Mouse (Mus musculus): ENCODE measurements around the gene Afg1l. TPM values are rescaled to one million over a fixed set of nuclear protein-coding genes. Genes with fewer than 3 reads are reported as not detected.

Gene Afg1l
- polyA plus RNA-seq, 1 experiment, result 5.0 TPM

DNA sequence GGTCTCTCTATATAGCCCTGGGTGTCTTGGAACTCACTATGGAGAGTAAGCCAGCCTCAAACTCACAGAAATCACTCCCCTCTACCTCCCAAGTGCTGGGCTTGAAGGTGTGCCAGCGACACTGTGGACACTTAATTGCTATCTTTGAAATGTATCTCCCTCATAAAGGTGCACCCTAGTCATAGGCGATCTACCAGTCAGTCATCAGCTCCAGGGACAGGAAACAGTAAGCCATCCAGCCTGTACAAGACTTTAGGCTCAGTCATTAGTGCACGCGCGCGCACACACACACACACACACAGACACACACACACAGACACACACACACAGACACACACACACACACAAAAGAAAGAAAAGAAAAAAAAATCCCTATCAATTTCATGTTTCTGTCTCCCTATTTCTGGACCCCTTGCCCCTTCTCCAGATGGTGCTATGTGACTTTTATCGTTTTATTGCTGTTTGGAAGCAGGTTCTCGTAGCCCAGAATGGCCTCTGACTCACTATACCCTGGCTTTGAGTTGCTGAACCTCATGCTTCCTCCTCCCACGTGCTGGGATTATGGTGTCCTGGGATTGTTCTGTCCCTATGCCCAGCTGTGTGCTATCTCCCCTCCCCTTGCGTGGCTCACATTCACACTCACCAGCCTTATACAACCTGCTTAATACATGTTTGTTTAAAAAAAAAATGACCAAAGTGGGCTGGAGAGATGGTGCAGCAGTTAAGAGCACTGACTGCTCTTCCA is 13.8 kb upstream of the Afg1l start:
- no peak for TF ChIP-seq CTCF (IDR thresholded peaks at IDR 0.05; ENCODE audit: control insufficient read depth, insufficient read depth, low read length)
- TF ChIP-seq POLR2A (IDR thresholded peaks at IDR 0.05; ENCODE audit: borderline replicate concordance, control insufficient read depth, low read depth, low read length), result no peak
- 85% methylated on average over 10 of the region's 10 CpGs for WGBS
- Histone ChIP-seq H3K27ac (ENCODE audit: control insufficient read depth, insufficient read depth, low read depth, low read length, poor library complexity) (no peak overlapping the region), H3K4me3 (replicated peaks; ENCODE audit: control insufficient read depth, low read depth, low read length) (no peak overlapping the region), H3K4me1 (ENCODE audit: control insufficient read depth, insufficient read depth, low read length) (no peaks in the 10 kb centered on the region)

DNA sequence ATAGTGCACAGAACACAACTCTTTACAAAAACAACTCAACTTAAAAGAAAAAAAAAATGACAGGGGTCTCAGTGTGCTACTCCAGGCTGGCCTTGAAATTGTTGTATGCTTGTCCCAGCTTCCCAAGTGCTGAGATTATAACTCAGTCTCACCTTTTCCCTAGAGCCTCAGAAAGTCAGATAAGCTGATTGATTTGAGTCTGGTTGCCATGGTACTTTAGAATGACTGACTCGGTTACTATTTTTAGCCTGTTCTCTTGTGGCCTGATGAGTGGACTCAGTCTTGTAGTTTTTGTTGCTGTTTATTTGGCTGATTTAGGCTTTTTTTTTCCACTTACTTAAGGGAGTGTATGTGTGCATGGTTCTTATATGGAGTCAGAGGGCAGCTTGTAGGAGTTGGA is 12.8 kb upstream of the Afg1l start:
- no peak overlapping the region for H3K27ac ChIP-seq (ENCODE audit: control insufficient read depth, insufficient read depth, low read depth, low read length, poor library complexity)
- no peak overlapping the region for H3K4me3 ChIP-seq (replicated peaks; ENCODE audit: control insufficient read depth, low read depth, low read length)
- H3K4me1 ChIP-seq (ENCODE audit: control insufficient read depth, insufficient read depth, low read length), result no peaks in the 10 kb centered on the region
- no peak for TF ChIP-seq POLR2A (IDR thresholded peaks at IDR 0.05; ENCODE audit: borderline replicate concordance, control insufficient read depth, low read depth, low read length)
- no peak for TF ChIP-seq CTCF (IDR thresholded peaks at IDR 0.05; ENCODE audit: control insufficient read depth, insufficient read depth, low read length)
- 34% methylated on average over 1 of the region's 1 CpGs for WGBS

DNA sequence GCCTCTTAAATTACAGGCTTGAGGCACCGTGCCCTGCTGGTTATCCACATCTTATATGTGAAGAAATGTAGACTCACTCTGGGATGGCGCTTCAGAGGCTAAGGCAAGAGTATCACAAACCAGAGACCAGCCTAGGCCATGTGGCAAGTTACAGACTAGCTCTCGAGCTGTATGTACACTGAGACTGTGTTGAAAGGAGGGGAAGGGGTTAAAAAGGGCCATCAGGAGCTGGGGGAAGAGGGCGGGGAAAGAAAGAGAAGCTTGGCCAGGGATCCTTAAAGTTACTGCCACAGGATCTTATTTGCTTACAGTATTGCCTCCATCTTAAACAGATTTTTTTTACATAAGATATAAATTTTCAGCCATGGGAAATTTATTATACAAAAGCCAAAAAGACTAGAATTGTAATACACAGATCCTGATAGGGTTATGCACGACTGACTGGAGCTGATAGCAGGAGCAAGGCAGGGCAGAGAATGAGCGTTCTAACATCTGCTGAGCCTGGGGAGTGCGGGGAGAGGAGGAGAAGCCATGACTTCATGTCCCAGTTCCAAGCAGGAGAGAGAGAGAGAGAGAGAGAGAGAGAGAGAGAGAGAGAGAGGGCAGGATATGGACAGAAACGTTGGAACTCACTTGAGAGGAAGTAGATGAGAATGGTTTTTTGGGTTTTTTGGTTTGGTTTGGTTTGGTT is 10.4 kb upstream of the Afg1l start:
- TF ChIP-seq CTCF (IDR thresholded peaks at IDR 0.05; ENCODE audit: control insufficient read depth, insufficient read depth, low read length), result no peak
- no peak for TF ChIP-seq POLR2A (IDR thresholded peaks at IDR 0.05; ENCODE audit: borderline replicate concordance, control insufficient read depth, low read depth, low read length)
- H3K4me1 ChIP-seq (ENCODE audit: control insufficient read depth, insufficient read depth, low read length), result no peaks in the 10 kb centered on the region
- H3K27ac ChIP-seq (ENCODE audit: control insufficient read depth, insufficient read depth, low read depth, low read length, poor library complexity), result no peak overlapping the region
- no peak overlapping the region for H3K4me3 ChIP-seq (replicated peaks; ENCODE audit: control insufficient read depth, low read depth, low read length)
- WGBS, result 64% methylated on average over 8 of the region's 8 CpGs

DNA sequence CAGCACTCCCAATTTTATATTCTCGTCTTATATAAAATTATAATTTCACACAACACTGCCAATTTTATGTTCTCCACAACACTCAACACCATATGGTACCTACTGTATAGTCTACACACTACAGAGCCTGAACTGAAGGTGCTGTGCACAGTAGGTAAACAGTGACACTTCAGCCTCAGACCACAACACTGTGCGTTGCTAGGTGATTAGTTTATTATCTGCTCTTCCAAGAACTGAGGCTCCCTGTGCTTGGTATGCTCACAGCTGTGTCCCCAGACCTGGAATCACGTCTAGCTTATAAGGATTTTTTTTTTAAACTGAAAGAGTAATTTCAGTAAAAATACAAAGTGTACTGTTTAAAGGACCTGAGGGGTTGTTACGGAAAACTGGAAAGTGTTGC is 2.4 kb upstream of the Afg1l start:
- no peak for TF ChIP-seq CTCF (IDR thresholded peaks at IDR 0.05; ENCODE audit: control insufficient read depth, insufficient read depth, low read length)
- no peak for TF ChIP-seq POLR2A (IDR thresholded peaks at IDR 0.05; ENCODE audit: borderline replicate concordance, control insufficient read depth, low read depth, low read length)
- Histone ChIP-seq H3K27ac (ENCODE audit: control insufficient read depth, insufficient read depth, low read depth, low read length, poor library complexity) (no peak overlapping the region), H3K4me1 (ENCODE audit: control insufficient read depth, insufficient read depth, low read length) (no peaks in the 10 kb centered on the region; the same call in 1 of the 2 replicates), H3K4me3 (replicated peaks; ENCODE audit: control insufficient read depth, low read depth, low read length) (no peak overlapping the region)
- 71% methylated on average over 4 of the region's 4 CpGs for WGBS

DNA sequence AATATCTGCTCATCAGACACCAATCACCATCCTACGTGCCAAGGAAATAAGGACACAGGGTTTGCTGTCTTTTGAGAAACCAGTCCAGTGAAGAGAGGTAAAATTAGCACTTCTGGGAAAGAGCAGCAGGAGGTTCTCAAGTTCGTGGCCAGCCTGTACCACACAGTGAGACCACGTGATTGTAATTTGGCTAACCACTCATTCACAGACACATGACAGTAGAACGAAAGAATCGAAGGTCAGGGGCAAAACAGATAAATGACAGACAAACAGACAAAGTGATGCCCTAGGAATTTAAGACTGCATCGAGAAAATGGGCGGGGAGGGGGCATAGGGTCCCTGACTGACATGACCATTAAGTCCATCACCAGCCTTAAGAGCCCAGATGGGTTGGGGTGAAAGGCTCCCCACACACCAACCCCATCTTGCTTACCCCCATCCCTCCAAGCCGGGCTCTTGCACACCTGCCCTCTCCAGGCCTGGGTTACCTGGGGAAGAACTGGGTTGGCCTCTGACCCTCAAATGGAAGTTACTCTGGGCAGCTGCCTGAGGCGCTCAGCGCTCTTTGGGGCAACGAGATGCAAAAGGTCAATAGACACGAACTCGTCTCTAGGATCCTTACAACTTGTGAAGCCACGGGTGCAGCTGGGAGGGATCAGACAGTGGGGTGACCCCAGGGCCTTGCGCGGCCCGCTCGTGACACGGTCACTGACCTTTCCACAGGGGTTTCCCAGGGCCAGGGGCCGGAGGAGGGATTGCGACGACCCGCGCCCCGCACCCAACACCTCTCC is 620 bp downstream of the Afg1l start:
- H3K4me3 ChIP-seq (replicated peaks; ENCODE audit: control insufficient read depth, low read depth, low read length), result peak overlapping the region; percentile 76
- TF ChIP-seq CTCF (IDR thresholded peaks at IDR 0.05; ENCODE audit: control insufficient read depth, insufficient read depth, low read length) (no peak), POLR2A (IDR thresholded peaks at IDR 0.05; ENCODE audit: borderline replicate concordance, control insufficient read depth, low read depth, low read length) (no peak)
- H3K27ac ChIP-seq (ENCODE audit: control insufficient read depth, insufficient read depth, low read depth, low read length, poor library complexity), result peak overlapping the region; percentile 95
- 10% methylated on average over 25 of the region's 25 CpGs for whole genome bisulfite sequencing
- H3K4me1 ChIP-seq (ENCODE audit: control insufficient read depth, insufficient read depth, low read length), result no peaks in the 10 kb centered on the region; the same call in 1 of the 2 replicates

DNA sequence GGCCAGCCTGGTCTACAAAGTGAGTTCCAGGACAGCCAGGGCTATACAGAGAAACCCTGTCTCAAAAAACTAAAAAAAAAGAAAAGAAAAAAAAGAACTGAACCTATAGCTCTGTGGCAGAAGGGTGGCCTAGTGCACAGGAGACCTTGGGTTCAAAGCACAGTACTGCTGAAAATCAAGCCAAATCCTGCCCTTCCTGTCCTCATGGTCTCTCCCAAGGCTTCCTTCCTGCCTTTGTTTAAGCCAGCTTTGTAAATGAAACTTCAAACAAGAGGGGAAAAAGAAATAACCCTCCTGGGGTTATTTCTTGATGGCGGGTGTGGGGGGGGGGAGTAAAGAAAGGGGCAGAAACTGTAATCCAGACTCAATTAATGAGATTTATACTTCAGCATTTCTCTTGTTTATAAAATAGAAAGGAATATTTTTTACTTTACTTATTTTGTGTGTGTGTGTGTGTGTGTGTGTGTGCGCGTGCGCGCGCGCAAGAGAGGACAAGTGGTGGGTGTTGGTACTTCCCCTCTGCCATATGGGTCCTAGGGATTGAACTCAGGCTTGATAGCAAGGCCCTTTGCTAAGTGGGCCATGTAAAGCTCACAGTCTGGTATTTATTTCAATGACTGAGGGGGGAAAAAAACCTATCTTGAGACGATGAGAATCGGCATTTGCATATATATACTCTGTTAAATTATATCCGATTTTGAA is 1.4 kb downstream of the Afg1l start:
- no peak overlapping the region for H3K27ac ChIP-seq (ENCODE audit: control insufficient read depth, insufficient read depth, low read depth, low read length, poor library complexity)
- TF ChIP-seq POLR2A (IDR thresholded peaks at IDR 0.05; ENCODE audit: borderline replicate concordance, control insufficient read depth, low read depth, low read length) (no peak), CTCF (IDR thresholded peaks at IDR 0.05; ENCODE audit: control insufficient read depth, insufficient read depth, low read length) (no peak)
- no peaks in the 10 kb centered on the region; the same call in 1 of the 2 replicates for H3K4me1 ChIP-seq (ENCODE audit: control insufficient read depth, insufficient read depth, low read length)
- 93% methylated on average over 10 of the region's 10 CpGs for WGBS
- no peak overlapping the region for H3K4me3 ChIP-seq (replicated peaks; ENCODE audit: control insufficient read depth, low read depth, low read length)

DNA sequence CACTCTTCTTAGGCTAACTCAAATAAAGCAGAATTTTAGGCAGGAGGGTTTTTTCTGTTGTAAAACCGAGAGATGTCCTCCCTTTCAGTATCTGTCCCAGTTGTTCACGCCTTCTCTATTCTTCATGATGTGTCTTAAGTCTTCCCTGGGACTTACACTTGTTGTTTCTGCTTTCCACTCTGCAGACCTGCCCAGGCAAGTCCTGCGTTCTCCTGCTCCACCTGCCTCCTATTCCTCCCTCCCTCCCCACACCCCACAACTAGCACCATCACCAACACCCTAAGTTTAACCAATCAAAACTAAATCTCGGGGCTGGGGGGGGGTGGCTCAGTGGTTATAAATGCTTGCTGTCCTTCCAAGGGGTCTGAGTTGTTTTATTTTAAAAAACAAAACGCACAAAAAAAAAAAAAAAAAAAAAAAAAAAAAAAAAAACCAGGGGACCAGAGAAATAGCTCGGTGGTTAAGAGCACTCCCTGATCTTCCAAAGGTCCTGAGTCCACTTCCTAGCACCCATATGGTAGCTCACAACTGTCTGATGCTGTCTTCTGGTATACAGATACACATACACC is 3.3 kb downstream of the Afg1l start:
- H3K4me3 ChIP-seq (replicated peaks; ENCODE audit: control insufficient read depth, low read depth, low read length), result no peak overlapping the region
- H3K4me1 ChIP-seq (ENCODE audit: control insufficient read depth, insufficient read depth, low read length), result no peaks in the 10 kb centered on the region; the same call in 1 of the 2 replicates
- H3K27ac ChIP-seq (ENCODE audit: control insufficient read depth, insufficient read depth, low read depth, low read length, poor library complexity), result no peak overlapping the region
- WGBS, result 84% methylated on average over 6 of the region's 6 CpGs
- TF ChIP-seq CTCF (IDR thresholded peaks at IDR 0.05; ENCODE audit: control insufficient read depth, insufficient read depth, low read length) (no peak), POLR2A (IDR thresholded peaks at IDR 0.05; ENCODE audit: borderline replicate concordance, control insufficient read depth, low read depth, low read length) (no peak)
